Mouse (Mus musculus) left cerebral cortex, postnatal 36 days (tissue): ENCODE measurements around the gene Ppp2r5b. TPM values are rescaled to one million over a fixed set of nuclear protein-coding genes. Genes with fewer than 3 reads are reported as not detected.

ENCODE experiments used
- DNase-seq, 2 experiments: peaks; one replicate each; pipeline ENCODE4 v3.0.0; 2021 to 2022; ENCODE audit warnings: low spot score in 2 of 2, mixed read lengths in 1 of 2
- intact Hi-C: fragments of 180-260 bp; cut with DNase I; formaldehyde crosslinking; loops from one replicate; pipeline ENCODE4 v1.15.1; 2025
- total RNA-seq, 2 experiments: library from RNA; stranded (reverse); gene quantifications; 2 replicates each; pipeline ENCODE4 v1.2.3; 2021

The Ppp2r5b gene
- total RNA-seq, result 100 to 1,000 TPM; 160 to 173 TPM

GRCm38 (mm10) chr19:6235084-6236052, at the start of gene Ppp2r5b:
Ppp2r5b (minus strand) TSS chr19:6235872.
- DNase-seq, result peak; percentile 89 to 93
- intact Hi-C loops, result loop anchor here (1.0 kb wide), 1 partner anchor 94 kb away; the partner anchor contains the start of gene Arl2

- intact Hi-C loops, result no loop called here
- DNase-seq, result no peak
These were observed 49.6 kb upstream of the Ppp2r5b start for GRCm38 (mm10) chr19:6285226-6285625.

- no peak for DNase-seq
- intact Hi-C loops, result no loop called here
These were observed 48.8 kb upstream of the Ppp2r5b start for GRCm38 (mm10) chr19:6284502-6284901.

GRCm38 (mm10) chr19:6283001-6283400, 47.3 kb upstream of the Ppp2r5b start:
- intact Hi-C loops, result no loop called here
- DNase-seq, result no peak

- intact Hi-C loops, result no loop called here
- DNase-seq, result no peak
These were observed 45.7 kb upstream of the Ppp2r5b start for GRCm38 (mm10) chr19:6281122-6282020.

- intact Hi-C loops, result no loop called here
- no peak for DNase-seq
These were observed 44.9 kb upstream of the Ppp2r5b start for GRCm38 (mm10) chr19:6280554-6280953.

GRCm38 (mm10) chr19:6279481-6280144, 43.9 kb upstream of the Ppp2r5b start:
- intact Hi-C loops, result no loop called here
- DNase-seq, result no peak

- intact Hi-C loops, result no loop called here
- no peak for DNase-seq
These were observed 42.9 kb upstream of the Ppp2r5b start for GRCm38 (mm10) chr19:6278439-6279073.

- DNase-seq, result no peak
- intact Hi-C loops, result loop anchor here (2.0 kb wide), 1 partner anchor 27 kb away; no protein-coding TSS in a partner anchor
These were observed 42.2 kb upstream of the Ppp2r5b start for GRCm38 (mm10) chr19:6277661-6278438.

- intact Hi-C loops, result loop anchor here (2.0 kb wide), 1 partner anchor 28 kb away; no protein-coding TSS in a partner anchor
These were observed 41.1 kb upstream of the Ppp2r5b start, which contains the start of gene Ehd1 for GRCm38 (mm10) chr19:6276426-6277421. Ehd1 (plus strand) TSS chr19:6276725.

GRCm38 (mm10) chr19:6275740-6276389, 40.2 kb upstream of the Ppp2r5b start:
- no peak for DNase-seq
- intact Hi-C loops, result loop anchor here (2.0 kb wide), 1 partner anchor 29 kb away; no protein-coding TSS in a partner anchor

More at GRCm38 (mm10) chr19:6276426-6277421, 41.1 kb upstream of the Ppp2r5b start, which contains the start of gene Ehd1:
- DNase-seq, result peak; percentile 94

- intact Hi-C loops, result no loop called here
- no peak for DNase-seq
These were observed 38.4 kb upstream of the Ppp2r5b start for GRCm38 (mm10) chr19:6273998-6274608.

- intact Hi-C loops, result no loop called here
- no peak for DNase-seq
These were observed 37.9 kb upstream of the Ppp2r5b start for GRCm38 (mm10) chr19:6273592-6273991.

GRCm38 (mm10) chr19:6272738-6273137, 37.1 kb upstream of the Ppp2r5b start:
- no peak for DNase-seq
- intact Hi-C loops, result no loop called here

GRCm38 (mm10) chr19:6272053-6272452, 36.4 kb upstream of the Ppp2r5b start:
- intact Hi-C loops, result no loop called here
- DNase-seq, result no peak

GRCm38 (mm10) chr19:6271206-6271605, 35.5 kb upstream of the Ppp2r5b start:
- intact Hi-C loops, result no loop called here
- no peak for DNase-seq
